Mouse (Mus musculus): Measurements from ENCODE around the gene Dusp1.

Dusp1 gene

GRCm38 (mm10) chr17:26562292-26562691 is 364 bp upstream of the Dusp1 start:
- ATAC-seq (ENCODE audit: low TSS enrichment) = 0 out of 2 replicates have a peak, but pooled peaks have one; percentile 25

GRCm38 (mm10) chr17:26561290-26561640 is 663 bp downstream of the Dusp1 start, which contains the start of gene Ergic1:
TSS of gene Ergic1 (plus strand) at chr17:26561489.
- peak; percentile 91 for ATAC-seq (ENCODE audit: low TSS enrichment)

GRCm38 (mm10) chr17:26560526-26561289 is 1.2 kb downstream of the Dusp1 start:
- 0 out of 2 replicates have a peak, but pooled peaks have one; percentile 9 for ATAC-seq (ENCODE audit: low TSS enrichment)

- no peak for ATAC-seq (ENCODE audit: low TSS enrichment)
These were observed 8.9 kb downstream of the Dusp1 start for GRCm38 (mm10) chr17:26553033-26553432.

GRCm38 (mm10) chr17:26551104-26551503 is 10.8 kb downstream of the Dusp1 start:
- no peak for ATAC-seq (ENCODE audit: low TSS enrichment)

- ATAC-seq (ENCODE audit: low TSS enrichment) = no peak
These were observed 12.6 kb downstream of the Dusp1 start for GRCm38 (mm10) chr17:26549148-26549809.

GRCm38 (mm10) chr17:26548566-26548965 is 13.4 kb downstream of the Dusp1 start:
- no peak for ATAC-seq (ENCODE audit: low TSS enrichment)

- ATAC-seq (ENCODE audit: low TSS enrichment) = no peak
These were observed 14.2 kb downstream of the Dusp1 start for GRCm38 (mm10) chr17:26547771-26548170.

- no peak for ATAC-seq (ENCODE audit: low TSS enrichment)
These were observed 17.5 kb downstream of the Dusp1 start for GRCm38 (mm10) chr17:26544319-26544963.

GRCm38 (mm10) chr17:26540083-26540482 is 21.8 kb downstream of the Dusp1 start:
- no peak for ATAC-seq (ENCODE audit: low TSS enrichment)

- no peak for ATAC-seq (ENCODE audit: low TSS enrichment)
These were observed 24.0 kb downstream of the Dusp1 start for GRCm38 (mm10) chr17:26537722-26538471.

GRCm38 (mm10) chr17:26535251-26536136 is 26.4 kb downstream of the Dusp1 start:
- no peak for ATAC-seq (ENCODE audit: low TSS enrichment)

GRCm38 (mm10) chr17:26534695-26535094 is 27.2 kb downstream of the Dusp1 start:
- ATAC-seq (ENCODE audit: low TSS enrichment) = no peak

GRCm38 (mm10) chr17:26533871-26534372 is 28.0 kb downstream of the Dusp1 start:
- 0 out of 2 replicates have a peak, but pooled peaks have one; percentile 24 for ATAC-seq (ENCODE audit: low TSS enrichment)

GRCm38 (mm10) chr17:26532476-26533045 is 29.4 kb downstream of the Dusp1 start:
- ATAC-seq (ENCODE audit: low TSS enrichment) = no peak

- ATAC-seq (ENCODE audit: low TSS enrichment) = no peak
These were observed 30.4 kb downstream of the Dusp1 start for GRCm38 (mm10) chr17:26531395-26532027.

- ATAC-seq (ENCODE audit: low TSS enrichment) = no peak
These were observed 31.3 kb downstream of the Dusp1 start for GRCm38 (mm10) chr17:26530590-26531081.

GRCm38 (mm10) chr17:26529791-26530241 is 32.1 kb downstream of the Dusp1 start:
- peak; percentile 60; the same call in 1 of the 2 replicates for ATAC-seq (ENCODE audit: low TSS enrichment)

- ATAC-seq (ENCODE audit: low TSS enrichment) = no peak
These were observed 33.2 kb downstream of the Dusp1 start for GRCm38 (mm10) chr17:26528751-26529150.
